In the genomic region with DNA sequence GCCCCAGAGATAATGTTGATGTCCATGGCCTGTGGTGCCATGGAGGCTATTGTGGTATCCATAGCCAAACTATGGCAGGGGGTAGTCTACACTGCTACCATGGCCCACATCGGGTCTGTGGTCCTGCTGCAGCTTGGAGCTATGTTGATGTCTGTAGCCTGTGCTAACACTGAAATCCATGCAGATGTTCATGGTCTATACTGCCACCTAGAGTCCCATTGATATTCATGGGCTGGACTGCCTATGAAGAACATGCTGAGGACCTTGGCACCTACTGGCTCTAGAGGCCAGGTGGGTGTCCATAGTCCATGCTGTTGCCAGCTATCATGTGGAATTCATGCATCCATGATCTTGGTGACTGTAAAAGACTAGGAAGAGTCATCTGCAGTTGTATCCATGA, we compare ENCODE assay signal across 14 mouse cellular contexts.
A peak's percentile ranks its signal among the peaks of the same experiment; 100 is the strongest.
DNase-seq lines count a peak whose midpoint lies in the region; ATAC-seq and TF ChIP-seq lines count a peak whose summit lies in the region.
"Had no signal": no experiment of that assay in that cellular context is flagged by ENCODE, and none has a peak within 500 bp of the region (broad histone marks: within the 10 kb centered on the region; RNA-seq: fewer than 3 reads in every experiment).

No protein-coding gene starts in this region.

- peaks cover 7% of the 10 kb centered on the region for H3K4me1 ChIP-seq in forebrain, embryonic 13.5 days
- no peaks in the 10 kb centered on the region for H3K4me1 ChIP-seq in forebrain, embryonic 16.5 days (replicated peaks; ENCODE audit: control insufficient read depth, insufficient read depth, low read length)
- H3K4me1 ChIP-seq in cortical plate, adult 2 months (ENCODE audit: control insufficient read depth, insufficient read depth, low read length): no peaks in the 10 kb centered on the region
- no peaks in the 10 kb centered on the region for H3K4me1 ChIP-seq in heart, adult 2 months (ENCODE audit: control insufficient read depth, insufficient read depth, low read length)
- H3K4me1 ChIP-seq: embryonic facial prominence, embryonic 13.5 days; heart, embryonic 15.5 days had no signal

- intact Hi-C loops in left cerebral cortex, postnatal 36 days (cut with DNase I): no loop called here
- intact Hi-C loops in heart, adult 2 months (cut with DNase I): no loop called here

- peak; percentile 10 for DNase-seq in left cerebral cortex, adult 11 months (ENCODE audit: low spot score)
- no peak for DNase-seq in left cerebral cortex, postnatal 36 days (ENCODE audit: low spot score in 2 of 2)
- DNase-seq in 416B (ENCODE audit: low read depth): peak; percentile 39
- DNase-seq in heart, adult 2 months: no peak
- DNase-seq: gastrocnemius, postnatal 10 days; kidney, postnatal 10 days; liver, postnatal 0 days had no signal

- no peak overlapping the region for H3K27ac ChIP-seq in forebrain, embryonic 13.5 days
- no peak overlapping the region for H3K27ac ChIP-seq in forebrain, embryonic 16.5 days (ENCODE audit: low read length)
- no peak overlapping the region for H3K27ac ChIP-seq in cortical plate, adult 2 months (ENCODE audit: insufficient read depth, low read length)
- H3K27ac ChIP-seq in heart, adult 2 months: no peak overlapping the region
- H3K27ac ChIP-seq: embryonic facial prominence, embryonic 13.5 days; heart, embryonic 15.5 days had no signal

- WGBS in forebrain, embryonic 13.5 days: 67% methylated on average over 1 of the region's 1 CpGs
- WGBS in forebrain, embryonic 16.5 days: 83% methylated on average over 1 of the region's 1 CpGs
- 65% methylated on average over 1 of the region's 1 CpGs for WGBS in heart, adult 2 months

- TF ChIP-seq POLR2A in cortical plate, adult 2 months (IDR thresholded peaks at IDR 0.05; ENCODE audit: extremely low read depth, insufficient read depth, low read length): no peak
- TF ChIP-seq POLR2A in heart, adult 2 months (IDR thresholded peaks at IDR 0.05; ENCODE audit: insufficient read depth, low read depth, low read length): no peak

- no peaks in the 10 kb centered on the region for H3K36me3 ChIP-seq in forebrain, embryonic 13.5 days (ENCODE audit: poor library complexity, severe bottlenecking)
- H3K36me3 ChIP-seq in forebrain, embryonic 16.5 days (ENCODE audit: control insufficient read depth, insufficient read depth): no peaks in the 10 kb centered on the region
- H3K36me3 ChIP-seq in heart, adult 2 months (ENCODE audit: control insufficient read depth, insufficient read depth, low read length): no peaks in the 10 kb centered on the region
- H3K36me3 ChIP-seq: embryonic facial prominence, embryonic 13.5 days; heart, embryonic 15.5 days had no signal

- peak; percentile 15; the same call in 1 of the 2 replicates for TF ChIP-seq CTCF in cortical plate, adult 2 months (IDR thresholded peaks at IDR 0.05; ENCODE audit: extremely low read depth, insufficient read depth, low read length)
- TF ChIP-seq CTCF in heart, adult 2 months (IDR thresholded peaks at IDR 0.05): no peak

- no peaks in the 10 kb centered on the region for H3K79me2 ChIP-seq in heart, adult 2 months (replicated peaks; ENCODE audit: control insufficient read depth, insufficient read depth, low read length)

- no peak overlapping the region for H3K4me3 ChIP-seq in forebrain, embryonic 13.5 days
- no peak overlapping the region for H3K4me3 ChIP-seq in forebrain, embryonic 16.5 days (replicated peaks; ENCODE audit: low read length)
- H3K4me3 ChIP-seq in cortical plate, adult 2 months (ENCODE audit: insufficient read depth, low read length): no peak overlapping the region
- no peak overlapping the region for H3K4me3 ChIP-seq in heart, adult 2 months
- H3K4me3 ChIP-seq: embryonic facial prominence, embryonic 13.5 days; heart, embryonic 15.5 days had no signal

- H3K27me3 ChIP-seq in forebrain, embryonic 13.5 days: no peaks in the 10 kb centered on the region
- H3K27me3 ChIP-seq in forebrain, embryonic 16.5 days (replicated peaks; ENCODE audit: control insufficient read depth, insufficient read depth, low read length): no peaks in the 10 kb centered on the region
- no peaks in the 10 kb centered on the region for H3K27me3 ChIP-seq in heart, adult 2 months (ENCODE audit: control insufficient read depth, insufficient read depth, low read length)
- H3K27me3 ChIP-seq: CH12.LX; embryonic facial prominence, embryonic 13.5 days; heart, embryonic 15.5 days had no signal

- H3K9ac ChIP-seq in forebrain, embryonic 13.5 days: no peak overlapping the region
- H3K9ac ChIP-seq in forebrain, embryonic 16.5 days (replicated peaks; ENCODE audit: low read depth, low read length): no peak overlapping the region
- H3K9ac ChIP-seq in heart, adult 2 months (ENCODE audit: low read depth, low read length): no peak overlapping the region
- H3K9ac ChIP-seq: embryonic facial prominence, embryonic 13.5 days; heart, embryonic 15.5 days; liver, postnatal 0 days had no signal

- 0 out of 2 replicates have a peak, but pooled peaks have one; percentile 24 for ATAC-seq in forebrain, embryonic 13.5 days
- ATAC-seq in forebrain, embryonic 16.5 days: no peak
- ATAC-seq in CD4-positive, CD25-positive, alpha-beta regulatory T cell, adult 4 months: no peak
- ATAC-seq: liver, postnatal 0 days had no signal

- TF ChIP-seq EP300 in heart, adult 2 months (IDR thresholded peaks at IDR 0.05; ENCODE audit: insufficient read depth, low read depth, low read length): no peak

- H3K4me2 ChIP-seq in forebrain, embryonic 13.5 days: no peak overlapping the region
- no peak overlapping the region for H3K4me2 ChIP-seq in forebrain, embryonic 16.5 days (ENCODE audit: low read length)
- H3K4me2 ChIP-seq: embryonic facial prominence, embryonic 13.5 days; heart, embryonic 15.5 days had no signal

- H3K9me3 ChIP-seq in forebrain, embryonic 13.5 days (replicated peaks): no peaks in the 10 kb centered on the region
- no peaks in the 10 kb centered on the region for H3K9me3 ChIP-seq in forebrain, embryonic 16.5 days (ENCODE audit: control insufficient read depth, low read length)
- H3K9me3 ChIP-seq: embryonic facial prominence, embryonic 13.5 days; heart, embryonic 15.5 days had no signal

Comparison
In these comparisons a context has a peak if more than half of its experiments do, and no peak if none do; other contexts are left out.
1. DNase-seq: peak in left cerebral cortex, adult 11 months (single experiment) and 416B (single experiment); none in left cerebral cortex, postnatal 36 days (0 of 2) and heart, adult 2 months (0 of 2).